In the genomic region with DNA sequence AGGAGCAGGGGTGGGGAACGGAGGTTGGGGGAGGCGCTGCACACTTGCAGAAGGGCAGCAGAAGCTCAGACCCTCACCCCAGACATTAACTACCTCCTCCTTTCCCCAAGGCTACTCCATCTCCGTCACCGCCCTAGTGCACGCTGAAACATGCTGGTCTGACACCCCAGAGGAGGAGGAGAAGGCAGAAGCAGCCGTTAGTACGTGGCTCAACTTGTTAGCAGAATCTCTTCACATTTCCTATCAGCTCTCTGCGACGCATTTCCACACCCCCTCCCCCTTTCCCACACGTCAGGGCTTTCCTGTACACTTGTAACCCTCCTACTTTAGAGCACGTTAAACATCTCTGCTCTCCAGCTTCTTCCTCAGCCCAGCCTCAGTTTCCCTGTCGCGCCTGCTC, we compare ENCODE assay signal across 36 mouse cellular contexts. TPM values are rescaled to one million over a fixed set of nuclear protein-coding genes. Genes with fewer than 3 reads are reported as not detected.
A peak's percentile ranks its signal among the peaks of the same experiment; 100 is the strongest.
DNase-seq lines count a peak whose midpoint lies in the region; ATAC-seq and TF ChIP-seq lines count a peak whose summit lies in the region.
"Had no signal": no experiment of that assay in that cellular context is flagged by ENCODE, and none has a peak within 500 bp of the region (broad histone marks: within the 10 kb centered on the region; RNA-seq: fewer than 3 reads in every experiment).

No protein-coding gene starts in this region.

- WGBS in forebrain, embryonic 10.5 days, result 80% methylated on average over 13 of the region's 13 CpGs
- 77% methylated on average over 13 of the region's 13 CpGs for WGBS in forebrain, embryonic 13.5 days
- 50% methylated on average over 10 of the region's 13 CpGs for WGBS in limb, embryonic 14.5 days
- WGBS in limb, embryonic 10.5 days, result 64% methylated on average over 13 of the region's 13 CpGs
- WGBS in embryonic facial prominence, embryonic 11.5 days, result 74% methylated on average over 13 of the region's 13 CpGs
- 74% methylated on average over 13 of the region's 13 CpGs for WGBS in hindbrain, postnatal 0 days

- H3K9me3 ChIP-seq in forebrain, embryonic 10.5 days, result no peaks in the 10 kb centered on the region
- no peaks in the 10 kb centered on the region for H3K9me3 ChIP-seq in forebrain, embryonic 13.5 days (replicated peaks)
- H3K9me3 ChIP-seq in limb, embryonic 14.5 days (ENCODE audit: control insufficient read depth, low read length), result no peaks in the 10 kb centered on the region
- H3K9me3 ChIP-seq in limb, embryonic 10.5 days (replicated peaks), result no peaks in the 10 kb centered on the region
- no peaks in the 10 kb centered on the region for H3K9me3 ChIP-seq in ES-Bruce4 (replicated peaks; ENCODE audit: control insufficient read depth, insufficient read depth, low read length, poor library complexity, severe bottlenecking)
- no peaks in the 10 kb centered on the region for H3K9me3 ChIP-seq in embryonic facial prominence, embryonic 11.5 days (replicated peaks; ENCODE audit: control insufficient read depth, low read length)
- no peaks in the 10 kb centered on the region for H3K9me3 ChIP-seq in hindbrain, postnatal 0 days (ENCODE audit: low read length)
- H3K9me3 ChIP-seq: embryonic facial prominence, embryonic 15.5 days; forebrain, embryonic 12.5 days; heart, embryonic 15.5 days; hindbrain, embryonic 10.5 days; hindbrain, embryonic 13.5 days had no signal

- no peak overlapping the region for H3K4me3 ChIP-seq in forebrain, embryonic 10.5 days
- no peak overlapping the region for H3K4me3 ChIP-seq in forebrain, embryonic 13.5 days
- no peak overlapping the region for H3K4me3 ChIP-seq in limb, embryonic 14.5 days (replicated peaks; ENCODE audit: low read length)
- H3K4me3 ChIP-seq in limb, embryonic 10.5 days, result no peak overlapping the region
- 0 out of 2 replicates have a peak overlapping the region, but pooled peaks have one; percentile 9 for H3K4me3 ChIP-seq in ES-Bruce4 (ENCODE audit: low read depth, low read length)
- H3K4me3 ChIP-seq in embryonic facial prominence, embryonic 11.5 days (ENCODE audit: low read depth, low read length), result no peak overlapping the region
- no peak overlapping the region for H3K4me3 ChIP-seq in hindbrain, postnatal 0 days (ENCODE audit: low read length)
- H3K4me3 ChIP-seq: embryonic facial prominence, embryonic 15.5 days; forebrain, embryonic 12.5 days; gastrocnemius, adult 2 months; heart, embryonic 15.5 days; hindbrain, embryonic 10.5 days; hindbrain, embryonic 13.5 days had no signal

- no peak for TF ChIP-seq POLR2A in limb, embryonic 14.5 days (IDR thresholded peaks at IDR 0.05; ENCODE audit: borderline replicate concordance, extremely low read depth, insufficient read depth, insufficient read length)
- TF ChIP-seq POLR2A in ES-Bruce4 (IDR thresholded peaks at IDR 0.05; ENCODE audit: insufficient read depth, low read length), result no peak

- no peak for DNase-seq in forebrain, embryonic 10.5 days (ENCODE audit: extremely low spot score, low spot score)
- peak; percentile 3 for DNase-seq in limb, embryonic 14.5 days (ENCODE audit: low spot score)
- no peak for DNase-seq in limb, embryonic 10.5 days (ENCODE audit: low spot score)
- peak; percentile 24 for DNase-seq in embryonic facial prominence, embryonic 11.5 days (ENCODE audit: low spot score)
- DNase-seq in right cerebral cortex, postnatal 4 days, result no peak
- DNase-seq in hindbrain, postnatal 0 days (ENCODE audit: low spot score), result no peak
- DNase-seq: adrenal gland, adult 8-10 months; adrenal gland, postnatal 25 days; B cell, adult 2 months; cerebellum, adult 11-12 months; cerebellum, adult 8-10 months; cerebellum, postnatal 10 days; cerebellum, postnatal 36 days; gastrocnemius, adult 2 months; gastrocnemius, postnatal 14 days; heart, adult 18-20 months; heart, postnatal 10 days; heart, postnatal 36 days; kidney, adult 2 months had no signal

- no peak overlapping the region for H3K9ac ChIP-seq in forebrain, embryonic 13.5 days
- H3K9ac ChIP-seq in limb, embryonic 14.5 days (ENCODE audit: low read depth, low read length, severe bottlenecking), result no peak overlapping the region
- H3K9ac ChIP-seq in ES-Bruce4 (ENCODE audit: low read depth, poor library complexity, severe bottlenecking), result no peak overlapping the region
- H3K9ac ChIP-seq in embryonic facial prominence, embryonic 11.5 days (replicated peaks; ENCODE audit: low read length), result no peak overlapping the region
- H3K9ac ChIP-seq in hindbrain, postnatal 0 days (replicated peaks; ENCODE audit: low read length), result no peak overlapping the region
- H3K9ac ChIP-seq: embryonic facial prominence, embryonic 15.5 days; forebrain, embryonic 12.5 days; heart, embryonic 15.5 days; hindbrain, embryonic 13.5 days had no signal

- H3K4me2 ChIP-seq in forebrain, embryonic 13.5 days, result no peak overlapping the region
- H3K4me2 ChIP-seq in limb, embryonic 14.5 days (replicated peaks; ENCODE audit: low read depth, low read length, severe bottlenecking), result no peak overlapping the region
- H3K4me2 ChIP-seq in embryonic facial prominence, embryonic 11.5 days (ENCODE audit: low read depth, low read length), result no peak overlapping the region
- no peak overlapping the region for H3K4me2 ChIP-seq in hindbrain, postnatal 0 days (ENCODE audit: low read depth, low read length)
- H3K4me2 ChIP-seq: embryonic facial prominence, embryonic 15.5 days; forebrain, embryonic 12.5 days; heart, embryonic 15.5 days; hindbrain, embryonic 13.5 days had no signal

- TF ChIP-seq EP300 in ES-Bruce4 (IDR thresholded peaks at IDR 0.05; ENCODE audit: insufficient read depth, low read depth, low read length), result no peak

- no peak for ATAC-seq in forebrain, embryonic 13.5 days
- ATAC-seq in limb, embryonic 14.5 days (ENCODE audit: low FRiP score, low read depth), result no peak
- no peak for ATAC-seq in embryonic facial prominence, embryonic 11.5 days (replicated peaks; ENCODE audit: insufficient number of reproducible peaks, low FRiP score, low TSS enrichment, low read depth)
- ATAC-seq in hindbrain, postnatal 0 days, result no peak
- ATAC-seq: activated CD4-positive, CD25-positive, alpha-beta regulatory T cell, adult 4 months; forebrain, embryonic 16.5 days; hindbrain, embryonic 16.5 days; inflammation-experienced regulatory T-cells, adult 6 months; intestine, embryonic 16.5 days had no signal

- H3K27me3 ChIP-seq in forebrain, embryonic 10.5 days (ENCODE audit: poor library complexity, severe bottlenecking), result peaks cover 15% of the 10 kb centered on the region; the same call in 1 of the 2 replicates
- H3K27me3 ChIP-seq in forebrain, embryonic 13.5 days, result no peaks in the 10 kb centered on the region
- no peaks in the 10 kb centered on the region for H3K27me3 ChIP-seq in limb, embryonic 14.5 days (ENCODE audit: control insufficient read depth, insufficient read depth, low read length)
- H3K27me3 ChIP-seq in limb, embryonic 10.5 days (ENCODE audit: low read depth, poor library complexity, severe bottlenecking), result peaks cover 7% of the 10 kb centered on the region; the same call in 1 of the 2 replicates
- H3K27me3 ChIP-seq in ES-Bruce4 (ENCODE audit: control insufficient read depth, insufficient read depth, low read length, poor library complexity, severe bottlenecking), result no peaks in the 10 kb centered on the region
- H3K27me3 ChIP-seq in embryonic facial prominence, embryonic 11.5 days (ENCODE audit: control insufficient read depth, insufficient read depth, low read length), result no peaks in the 10 kb centered on the region
- H3K27me3 ChIP-seq in hindbrain, postnatal 0 days (ENCODE audit: insufficient read depth, low read length), result no peaks in the 10 kb centered on the region
- H3K27me3 ChIP-seq: CH12.LX; embryonic facial prominence, embryonic 15.5 days; hindbrain, embryonic 13.5 days had no signal

- H3K27ac ChIP-seq in forebrain, embryonic 10.5 days, result peak overlapping the region; percentile 20; the same call in 1 of the 2 replicates
- H3K27ac ChIP-seq in forebrain, embryonic 13.5 days, result no peak overlapping the region
- H3K27ac ChIP-seq in limb, embryonic 14.5 days (replicated peaks; ENCODE audit: low read depth, low read length), result no peak overlapping the region
- H3K27ac ChIP-seq in limb, embryonic 10.5 days, result no peak overlapping the region
- no peak overlapping the region for H3K27ac ChIP-seq in ES-Bruce4 (ENCODE audit: insufficient read depth, low read length)
- no peak overlapping the region for H3K27ac ChIP-seq in embryonic facial prominence, embryonic 11.5 days (replicated peaks; ENCODE audit: low read depth, low read length)
- no peak overlapping the region for H3K27ac ChIP-seq in hindbrain, postnatal 0 days
- H3K27ac ChIP-seq: embryonic facial prominence, embryonic 15.5 days; forebrain, embryonic 12.5 days; gastrocnemius, adult 2 months; heart, embryonic 15.5 days; hindbrain, embryonic 10.5 days; hindbrain, embryonic 13.5 days had no signal

- H3K36me3 ChIP-seq in forebrain, embryonic 10.5 days (replicated peaks), result no peaks in the 10 kb centered on the region
- H3K36me3 ChIP-seq in forebrain, embryonic 13.5 days (ENCODE audit: poor library complexity, severe bottlenecking), result no peaks in the 10 kb centered on the region
- H3K36me3 ChIP-seq in limb, embryonic 14.5 days (ENCODE audit: control insufficient read depth, insufficient read depth, low read length), result no peaks in the 10 kb centered on the region
- H3K36me3 ChIP-seq in limb, embryonic 10.5 days, result no peaks in the 10 kb centered on the region
- H3K36me3 ChIP-seq in ES-Bruce4 (ENCODE audit: control insufficient read depth, insufficient read depth, low read length, poor library complexity, severe bottlenecking), result no peaks in the 10 kb centered on the region
- no peaks in the 10 kb centered on the region for H3K36me3 ChIP-seq in embryonic facial prominence, embryonic 11.5 days (replicated peaks; ENCODE audit: control insufficient read depth, insufficient read depth, low read depth, low read length)
- no peaks in the 10 kb centered on the region for H3K36me3 ChIP-seq in hindbrain, postnatal 0 days (ENCODE audit: insufficient read depth, low read length)
- H3K36me3 ChIP-seq: embryonic facial prominence, embryonic 15.5 days; forebrain, embryonic 12.5 days; heart, embryonic 15.5 days; hindbrain, embryonic 10.5 days; hindbrain, embryonic 13.5 days had no signal

- H3K4me1 ChIP-seq in forebrain, embryonic 10.5 days, result peaks cover 42% of the 10 kb centered on the region
- H3K4me1 ChIP-seq in forebrain, embryonic 13.5 days, result peaks cover 16% of the 10 kb centered on the region
- peaks cover 13% of the 10 kb centered on the region for H3K4me1 ChIP-seq in limb, embryonic 14.5 days (ENCODE audit: control insufficient read depth, insufficient read depth, low read length)
- H3K4me1 ChIP-seq in limb, embryonic 10.5 days, result peaks cover 28% of the 10 kb centered on the region
- peaks cover 6% of the 10 kb centered on the region for H3K4me1 ChIP-seq in ES-Bruce4 (ENCODE audit: control insufficient read depth, insufficient read depth, low read length)
- peaks cover 5% of the 10 kb centered on the region; the same call in 1 of the 2 replicates for H3K4me1 ChIP-seq in embryonic facial prominence, embryonic 11.5 days (ENCODE audit: control insufficient read depth, insufficient read depth, low read length)
- no peaks in the 10 kb centered on the region for H3K4me1 ChIP-seq in hindbrain, postnatal 0 days (ENCODE audit: insufficient read depth, low read length)
- H3K4me1 ChIP-seq: heart, embryonic 15.5 days; hindbrain, embryonic 13.5 days had no signal

- TF ChIP-seq CTCF in ES-Bruce4 (IDR thresholded peaks at IDR 0.05; ENCODE audit: low read depth, low read length), result no peak
- no peak for TF ChIP-seq CTCF in hindbrain, postnatal 0 days (IDR thresholded peaks at IDR 0.05; ENCODE audit: low read depth)

RNA-seq across cellular contexts. Expression of a gene that starts 17.3 kb away (rescaled TPM):
- 0.34 and 0.45 TPM in 2 replicates for polyA plus RNA-seq in forebrain, embryonic 10.5 days (2016; fragmentation: Nextera tagmentation; extraction: Ambion mirVana)
- 1.5 and 2.0 TPM in 2 replicates for polyA plus RNA-seq in forebrain, embryonic 13.5 days (2015; fragmentation: Nextera tagmentation; extraction: Ambion mirVana)
- 1.6 and 2.0 TPM in 2 replicates for polyA plus RNA-seq in limb, embryonic 14.5 days (2012; rRNA removed)
- polyA plus RNA-seq in limb, embryonic 14.5 days (2014; fragmentation: Nextera tagmentation; extraction: Ambion mirVana), result 1.7 and 1.9 TPM in 2 replicates
- 1.5 and 2.0 TPM in 2 replicates for polyA plus RNA-seq in limb, embryonic 10.5 days (2016; fragmentation: Nextera tagmentation; extraction: Ambion mirVana)
- polyA plus RNA-seq in ES-Bruce4 (2011; ENCODE audit: insufficient read depth, insufficient read length, low read depth, missing spikeins), result 42.0 and 42.3 TPM in 2 replicates
- polyA plus RNA-seq in embryonic facial prominence, embryonic 11.5 days (2014; fragmentation: Nextera tagmentation; extraction: Ambion mirVana), result 2.5 and 2.7 TPM in 2 replicates
- total RNA-seq in hindbrain, postnatal 0 days (2014; rRNA removed), result 6.3 and 6.9 TPM in 2 replicates
- 4.7 and 6.1 TPM in 2 replicates for polyA plus RNA-seq in hindbrain, postnatal 0 days (2015; fragmentation: Nextera tagmentation; extraction: Ambion mirVana)
- total RNA-seq: CH12.LX had no signal

RNA-seq across cellular contexts. Expression of a gene that starts 20.9 kb away (rescaled TPM):
- polyA plus RNA-seq in forebrain, embryonic 10.5 days (2016; fragmentation: Nextera tagmentation; extraction: Ambion mirVana), result 0.14 and 0.15 TPM in 2 replicates
- 0.76 and 0.87 TPM in 2 replicates for polyA plus RNA-seq in forebrain, embryonic 13.5 days (2015; fragmentation: Nextera tagmentation; extraction: Ambion mirVana)
- 0.12 and 0.13 TPM in 2 replicates for polyA plus RNA-seq in limb, embryonic 14.5 days (2012; rRNA removed)
- 0.08 and 0.36 TPM in 2 replicates for polyA plus RNA-seq in limb, embryonic 14.5 days (2014; fragmentation: Nextera tagmentation; extraction: Ambion mirVana)
- polyA plus RNA-seq in limb, embryonic 10.5 days (2016; fragmentation: Nextera tagmentation; extraction: Ambion mirVana), result not detected in 2 replicates
- polyA plus RNA-seq in ES-Bruce4 (2011; ENCODE audit: insufficient read depth, insufficient read length, low read depth, missing spikeins), result 0.21 TPM in 1 of 2 replicates, not detected in the other
- polyA plus RNA-seq in embryonic facial prominence, embryonic 11.5 days (2014; fragmentation: Nextera tagmentation; extraction: Ambion mirVana), result 0.14 and 0.29 TPM in 2 replicates
- 3.5 and 3.9 TPM in 2 replicates for total RNA-seq in hindbrain, postnatal 0 days (2014; rRNA removed)
- polyA plus RNA-seq in hindbrain, postnatal 0 days (2015; fragmentation: Nextera tagmentation; extraction: Ambion mirVana), result 2.4 and 2.8 TPM in 2 replicates
- total RNA-seq: adrenal gland, adult 8-10 months; gastrocnemius, adult 2 months; gastrocnemius, postnatal 14 days; gastrocnemius, postnatal 4 days; heart, adult 18-20 months; heart, postnatal 10 days; heart, postnatal 36 days; MEL had no signal
- polyA plus RNA-seq: activated CD4-positive, CD25-positive, alpha-beta regulatory T cell, adult 4 months; heart, embryonic 15.5 days; inflammation-experienced regulatory T-cells, adult 6 months; kidney, adult 2 months had no signal

RNA-seq across cellular contexts. Expression of a gene that starts 25.9 kb away (rescaled TPM):
- polyA plus RNA-seq in forebrain, embryonic 10.5 days (2016; fragmentation: Nextera tagmentation; extraction: Ambion mirVana), result not detected in 2 replicates
- not detected in 2 replicates for polyA plus RNA-seq in forebrain, embryonic 13.5 days (2015; fragmentation: Nextera tagmentation; extraction: Ambion mirVana)
- polyA plus RNA-seq in limb, embryonic 14.5 days (2012; rRNA removed), result not detected in 2 replicates
- not detected in 2 replicates for polyA plus RNA-seq in limb, embryonic 14.5 days (2014; fragmentation: Nextera tagmentation; extraction: Ambion mirVana)
- polyA plus RNA-seq in limb, embryonic 10.5 days (2016; fragmentation: Nextera tagmentation; extraction: Ambion mirVana), result not detected in 2 replicates
- polyA plus RNA-seq in ES-Bruce4 (2011; ENCODE audit: insufficient read depth, insufficient read length, low read depth, missing spikeins), result not detected in 2 replicates
- polyA plus RNA-seq in embryonic facial prominence, embryonic 11.5 days (2014; fragmentation: Nextera tagmentation; extraction: Ambion mirVana), result not detected in 2 replicates
- total RNA-seq in hindbrain, postnatal 0 days (2014; rRNA removed), result not detected in 2 replicates
- polyA plus RNA-seq in hindbrain, postnatal 0 days (2015; fragmentation: Nextera tagmentation; extraction: Ambion mirVana), result not detected in 2 replicates
- total RNA-seq: adrenal gland, adult 8-10 months; adrenal gland, postnatal 25 days; CH12.LX; gastrocnemius, adult 2 months; gastrocnemius, postnatal 14 days; gastrocnemius, postnatal 4 days; heart, adult 18-20 months; heart, postnatal 10 days; heart, postnatal 36 days; MEL had no signal
- polyA plus RNA-seq: activated CD4-positive, CD25-positive, alpha-beta regulatory T cell, adult 4 months; brain, embryonic 14.5 days; embryonic facial prominence, embryonic 15.5 days; forebrain, embryonic 12.5 days; forebrain, embryonic 16.5 days; frontal cortex, adult 2 months; heart, embryonic 15.5 days; hindbrain, embryonic 10.5 days; hindbrain, embryonic 13.5 days; hindbrain, embryonic 16.5 days; inflammation-experienced regulatory T-cells, adult 6 months; intestine, embryonic 16.5 days; kidney, adult 2 months had no signal

RNA-seq across cellular contexts. Expression of a gene that starts 43.6 kb away (rescaled TPM):
- polyA plus RNA-seq in forebrain, embryonic 10.5 days (2016; fragmentation: Nextera tagmentation; extraction: Ambion mirVana), result not detected in 2 replicates
- polyA plus RNA-seq in forebrain, embryonic 13.5 days (2015; fragmentation: Nextera tagmentation; extraction: Ambion mirVana), result 0.15 and 0.28 TPM in 2 replicates
- polyA plus RNA-seq in limb, embryonic 14.5 days (2012; rRNA removed), result 0.59 and 1.2 TPM in 2 replicates
- 0.36 and 0.39 TPM in 2 replicates for polyA plus RNA-seq in limb, embryonic 14.5 days (2014; fragmentation: Nextera tagmentation; extraction: Ambion mirVana)
- 0.09 and 0.24 TPM in 2 replicates for polyA plus RNA-seq in limb, embryonic 10.5 days (2016; fragmentation: Nextera tagmentation; extraction: Ambion mirVana)
- not detected in 2 replicates for polyA plus RNA-seq in ES-Bruce4 (2011; ENCODE audit: insufficient read depth, insufficient read length, low read depth, missing spikeins)
- polyA plus RNA-seq in embryonic facial prominence, embryonic 11.5 days (2014; fragmentation: Nextera tagmentation; extraction: Ambion mirVana), result 0.24 TPM in 2 replicates
- total RNA-seq in hindbrain, postnatal 0 days (2014; rRNA removed), result 0.63 and 1.0 TPM in 2 replicates
- 0.25 and 0.32 TPM in 2 replicates for polyA plus RNA-seq in hindbrain, postnatal 0 days (2015; fragmentation: Nextera tagmentation; extraction: Ambion mirVana)
- total RNA-seq: CH12.LX; gastrocnemius, postnatal 14 days had no signal
- polyA plus RNA-seq: hindbrain, embryonic 10.5 days had no signal

RNA-seq across cellular contexts. Expression of a gene that starts 56.1 kb away (rescaled TPM):
- polyA plus RNA-seq in forebrain, embryonic 10.5 days (2016; fragmentation: Nextera tagmentation; extraction: Ambion mirVana), result 118 and 119 TPM in 2 replicates
- 184 and 195 TPM in 2 replicates for polyA plus RNA-seq in forebrain, embryonic 13.5 days (2015; fragmentation: Nextera tagmentation; extraction: Ambion mirVana)
- polyA plus RNA-seq in limb, embryonic 14.5 days (2012; rRNA removed), result 76.7 and 80.3 TPM in 2 replicates
- polyA plus RNA-seq in limb, embryonic 14.5 days (2014; fragmentation: Nextera tagmentation; extraction: Ambion mirVana), result 95.9 and 98.3 TPM in 2 replicates
- 92.0 and 92.4 TPM in 2 replicates for polyA plus RNA-seq in limb, embryonic 10.5 days (2016; fragmentation: Nextera tagmentation; extraction: Ambion mirVana)
- 36.3 and 40.7 TPM in 2 replicates for polyA plus RNA-seq in ES-Bruce4 (2011; ENCODE audit: insufficient read depth, insufficient read length, low read depth, missing spikeins)
- polyA plus RNA-seq in embryonic facial prominence, embryonic 11.5 days (2014; fragmentation: Nextera tagmentation; extraction: Ambion mirVana), result 115 and 121 TPM in 2 replicates
- total RNA-seq in hindbrain, postnatal 0 days (2014; rRNA removed), result 250 and 316 TPM in 2 replicates
- polyA plus RNA-seq in hindbrain, postnatal 0 days (2015; fragmentation: Nextera tagmentation; extraction: Ambion mirVana), result 354 and 366 TPM in 2 replicates

Comparison
In these comparisons a context has a peak if more than half of its experiments do, and no peak if none do; other contexts are left out.
1. DNase-seq: peak in limb, embryonic 14.5 days (single experiment) and embryonic facial prominence, embryonic 11.5 days (single experiment); none in forebrain, embryonic 10.5 days (single experiment), limb, embryonic 10.5 days (single experiment), right cerebral cortex, postnatal 4 days (single experiment) and hindbrain, postnatal 0 days (single experiment).